Mouse (Mus musculus) liver, adult 10 weeks (tissue): ENCODE data around the gene Cylc2. TPM values are rescaled to one million over a fixed set of nuclear protein-coding genes. Genes with fewer than 3 reads are reported as not detected.

Experiments
- polyA plus RNA-seq: library from polyadenylated mRNA; stranded (reverse); fragments of 350-450 nt; fragmentation: Illumina TruSeq; extraction: RNeasy Lipid Tissue Mini Kit (QIAGEN cat#74804); gene quantifications from one replicate; pipeline ENCODE4 v1.2.3, GENCODE M21; 2014; ENCODE audit warnings: low read depth, low replicate concordance

The Cylc2 gene
- not detected for polyA plus RNA-seq

GRCm38 (mm10) chr4:51216378-51216777 is at the start of gene Cylc2:
TSS of gene Cylc2 (plus strand) at chr4:51216678.

